Mouse (Mus musculus): Measurements from ENCODE around the gene Vmn2r108.
"Not testable (repeated sequence)": the region's sequence is repeated elsewhere in the genome, so short reads cannot be mapped to it uniquely, and the experiment has no call there.

Gene Vmn2r108

GRCm38 (mm10) chr17:20481231-20481630 lies at the start of gene Vmn2r108:
TSS of gene Vmn2r108 (minus strand) at chr17:20481331.
- no peak for DNase-seq (ENCODE audit: low read depth, low spot score)

- DNase-seq (ENCODE audit: low read depth, low spot score) = not testable (repeated sequence)
Observed at GRCm38 (mm10) chr17:20508247-20508646, 27.1 kb upstream of the Vmn2r108 start.

GRCm38 (mm10) chr17:20497858-20498257 lies 16.7 kb upstream of the Vmn2r108 start, which contains the start of gene Vmn1r225:
TSS of gene Vmn1r225 (plus strand) at chr17:20498158.
- DNase-seq (ENCODE audit: low read depth, low spot score) = no peak

DNA sequence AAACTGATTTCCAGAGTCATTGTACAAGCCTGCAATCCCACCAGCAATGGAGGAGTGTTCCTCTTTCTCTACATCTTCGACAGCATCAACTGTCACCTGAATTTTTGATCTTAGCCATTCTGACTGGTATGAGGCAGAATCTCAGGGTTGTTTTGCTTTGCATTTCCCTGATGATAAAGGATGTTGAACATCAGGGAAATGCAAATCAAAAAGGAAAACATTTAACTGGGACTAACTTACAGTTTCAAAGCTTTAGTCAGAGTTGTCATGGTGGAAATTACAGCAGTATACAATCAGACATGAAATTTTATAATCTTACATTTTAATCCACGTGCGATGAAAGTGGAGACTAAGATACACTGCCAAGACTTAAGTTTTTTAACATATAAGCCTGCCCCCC lies 7.8 kb downstream of the Vmn2r108 start:
- DNase-seq (ENCODE audit: low read depth, low spot score) = no peak

- DNase-seq (ENCODE audit: low read depth, low spot score) = peak; percentile 69
Observed at GRCm38 (mm10) chr17:20439263-20439662, 41.9 kb downstream of the Vmn2r108 start.

DNA sequence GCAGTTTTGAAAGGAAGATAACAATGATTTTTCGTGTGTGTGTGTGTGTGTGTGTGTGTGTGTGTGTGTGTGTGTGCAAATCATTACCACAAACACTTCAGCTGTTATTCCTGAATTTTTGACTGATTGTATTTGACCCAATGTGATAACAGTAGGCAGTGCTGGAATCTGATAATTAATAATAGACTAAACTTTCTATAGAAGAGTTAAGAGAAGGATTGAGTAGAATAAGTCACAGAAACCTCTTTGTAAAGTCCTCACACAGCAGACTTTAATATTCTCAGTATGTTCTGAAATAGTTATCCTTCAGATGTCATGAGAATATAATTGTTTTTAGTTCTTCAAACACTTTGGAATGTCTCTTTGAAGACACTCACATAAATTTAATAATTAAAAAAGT lies 67.3 kb downstream of the Vmn2r108 start, which contains the start of gene Vmn1r224:
Gene Vmn1r224, plus strand, starts transcription at position 301 of the 400 bp plus-strand sequence.
- no peak for DNase-seq (ENCODE audit: low read depth, low spot score)

Data from brain, adult 2 months (tissue).